Mouse (Mus musculus) layer of hippocampus, postnatal 10 days (tissue): ENCODE data around the gene Pkd2l1. TPM values are rescaled to one million over a fixed set of nuclear protein-coding genes. Genes with fewer than 3 reads are reported as not detected.
A peak's percentile ranks its signal among the peaks of the same experiment; 100 is the strongest.
"Not testable (repeated sequence)": the region's sequence is repeated elsewhere in the genome, so short reads cannot be mapped to it uniquely, and the experiment has no call there.

Experiments used
- DNase-seq, 2 experiments: peaks; one replicate each; pipeline ENCODE4 v3.0.0; 2021; ENCODE audit warnings: low spot score in 2 of 2
- total RNA-seq, 2 experiments: library from RNA; stranded (reverse); gene quantifications; 2 replicates each; pipeline ENCODE4 v1.2.3; 2021

Pkd2l1 gene
- total RNA-seq, 2 experiments from 2014 or later: 0.11 TPM; not detected in 1

- DNase-seq: no peak
Measured at GRCm38 (mm10) chr19:44159386-44159785, 32.9 kb downstream of the Pkd2l1 start.

- no peak for DNase-seq
Measured at GRCm38 (mm10) chr19:44157005-44157404, 35.2 kb downstream of the Pkd2l1 start.

GRCm38 (mm10) chr19:44153781-44154180 is 38.5 kb downstream of the Pkd2l1 start:
- no peak for DNase-seq

GRCm38 (mm10) chr19:44148991-44149390 is 43.3 kb downstream of the Pkd2l1 start:
- no peak for DNase-seq

- DNase-seq: no peak
Measured at GRCm38 (mm10) chr19:44148345-44148744, 43.9 kb downstream of the Pkd2l1 start.

GRCm38 (mm10) chr19:44146951-44147350 is 45.3 kb downstream of the Pkd2l1 start:
- no peak for DNase-seq

- no peak for DNase-seq
Measured at GRCm38 (mm10) chr19:44146568-44146879, 45.7 kb downstream of the Pkd2l1 start.

GRCm38 (mm10) chr19:44145702-44146567 is 46.3 kb downstream of the Pkd2l1 start, which contains the start of gene Bloc1s2:
Bloc1s2 (minus strand) TSS chr19:44146446.
- DNase-seq: peak; percentile 83 to 91

- no peak for DNase-seq
Measured at GRCm38 (mm10) chr19:44144366-44144765, 47.9 kb downstream of the Pkd2l1 start.

GRCm38 (mm10) chr19:44135960-44136485 is 56.2 kb downstream of the Pkd2l1 start:
- DNase-seq: peak in 1 of 2 experiments; percentile 17

- peak; percentile 88 to 90 for DNase-seq
Measured at GRCm38 (mm10) chr19:44135072-44135959, 56.9 kb downstream of the Pkd2l1 start, which contains the start of gene Cwf19l1. Cwf19l1 (minus strand) TSS chr19:44135876.

- no peak for DNase-seq
Measured at GRCm38 (mm10) chr19:44132917-44133316, 59.3 kb downstream of the Pkd2l1 start.

GRCm38 (mm10) chr19:44128560-44128959 is 63.7 kb downstream of the Pkd2l1 start:
- DNase-seq: no peak

- DNase-seq: no peak
Measured at GRCm38 (mm10) chr19:44127729-44128497, 64.3 kb downstream of the Pkd2l1 start.

- no peak for DNase-seq
Measured at GRCm38 (mm10) chr19:44121137-44121536, 71.1 kb downstream of the Pkd2l1 start.

- DNase-seq: not testable (repeated sequence)
Measured at GRCm38 (mm10) chr19:44120686-44121085, 71.6 kb downstream of the Pkd2l1 start.

- no peak for DNase-seq
Measured at GRCm38 (mm10) chr19:44117793-44118192, 74.4 kb downstream of the Pkd2l1 start.

GRCm38 (mm10) chr19:44111706-44112105 is 80.5 kb downstream of the Pkd2l1 start:
- DNase-seq: no peak

GRCm38 (mm10) chr19:44110356-44110755 is 81.9 kb downstream of the Pkd2l1 start:
- DNase-seq: no peak

- DNase-seq: no peak
Measured at GRCm38 (mm10) chr19:44108996-44109395, 83.2 kb downstream of the Pkd2l1 start.
